19 mouse cellular contexts compared by ENCODE assay signal in genomic region chr9:77718816-77719411, GRCm38 (mm10). TPM values are rescaled to one million over a fixed set of nuclear protein-coding genes. Genes with fewer than 3 reads are reported as not detected.
DNase-seq lines count a peak whose midpoint lies in the region; ATAC-seq and TF ChIP-seq lines count a peak whose summit lies in the region.
"Had no signal": no experiment of that assay in that cellular context is flagged by ENCODE, and none has a peak within 500 bp of the region (broad histone marks: within the 10 kb centered on the region; RNA-seq: fewer than 3 reads in every experiment).

No protein-coding gene starts in this region.

- peak overlapping the region; percentile 0; the same call in 1 of the 2 replicates for H3K4me3 ChIP-seq in liver, adult 2 months (ENCODE audit: insufficient read depth, low read depth, low read length)
- H3K4me3 ChIP-seq: embryonic facial prominence, embryonic 10.5 days; erythroblast, embryonic 14.5 days; heart, embryonic 12.5 days; limb, embryonic 10.5 days; liver, embryonic 15.5 days; myocyte had no signal

- H3K36me3 ChIP-seq in liver, adult 2 months (ENCODE audit: control insufficient read depth, insufficient read depth, low read length) = no peaks in the 10 kb centered on the region
- H3K36me3 ChIP-seq: embryonic facial prominence, embryonic 10.5 days; heart, embryonic 12.5 days; limb, embryonic 10.5 days; liver, embryonic 15.5 days had no signal

- no peak for TF ChIP-seq POLR2A in liver, adult 2 months (IDR thresholded peaks at IDR 0.05; ENCODE audit: extremely low read depth, insufficient read depth, low read length)

- peak overlapping the region; percentile 68 for H3K9ac ChIP-seq in liver, adult 2 months (ENCODE audit: low read depth, low read length)
- H3K9ac ChIP-seq: heart, embryonic 12.5 days; liver, embryonic 15.5 days had no signal

- no peaks in the 10 kb centered on the region; the same call in 1 of the 2 replicates for H3K79me2 ChIP-seq in liver, adult 2 months (ENCODE audit: control insufficient read depth, insufficient read depth, low read length)

- peak overlapping the region; percentile 96 for H3K27ac ChIP-seq in liver, adult 2 months (replicated peaks; ENCODE audit: insufficient read depth, low read depth, low read length)
- H3K27ac ChIP-seq: embryonic facial prominence, embryonic 10.5 days; limb, embryonic 10.5 days; liver, embryonic 15.5 days had no signal

- H3K4me1 ChIP-seq in liver, adult 2 months (ENCODE audit: control insufficient read depth, insufficient read depth, low read length) = peaks cover 21% of the 10 kb centered on the region
- H3K4me1 ChIP-seq: embryonic facial prominence, embryonic 10.5 days; heart, embryonic 12.5 days; limb, embryonic 10.5 days had no signal

- 10% methylated on average over 8 of the region's 8 CpGs for WGBS in liver, adult 2 months

- DNase-seq in adrenal gland, postnatal 36 days = peak; percentile 16 to 18
- DNase-seq in adrenal gland, adult 18-20 months (ENCODE audit: low spot score in 2 of 2) = no peak
- DNase-seq in liver, adult 2 months (ENCODE audit: extremely low read depth, low read depth, low spot score) = peak; percentile 93
- DNase-seq in liver = no peak
- peak; percentile 40 for DNase-seq in Muller cell, postnatal 12 days (ENCODE audit: inconsistent ontology term)
- no peak for DNase-seq in urinary bladder, postnatal 4 days (ENCODE audit: low spot score in 2 of 2)
- DNase-seq: B cell, adult 2 months; cerebellum, postnatal 25 days; gastrocnemius, postnatal 25 days; layer of hippocampus, postnatal 36 days; spleen, adult 18-20 months; thymus, postnatal 25 days had no signal

- ATAC-seq in megakaryocyte progenitor cell, adult 5-6 weeks (replicated peaks; ENCODE audit: poor library complexity) = peak; percentile 60

- TF ChIP-seq CTCF in liver, adult 2 months (IDR thresholded peaks at IDR 0.05; ENCODE audit: low read depth, low read length) = no peak

- no peaks in the 10 kb centered on the region for H3K27me3 ChIP-seq in liver, adult 2 months (ENCODE audit: control insufficient read depth, insufficient read depth, low read length)
- H3K27me3 ChIP-seq: heart, embryonic 12.5 days; liver, embryonic 15.5 days had no signal

RNA-seq across cellular contexts. Expression of gene Gclc, which starts 35.4 kb away (rescaled TPM):
- 10 to 100 TPM; 40.9 to 47.2 TPM for total RNA-seq in adrenal gland, postnatal 36 days (2021)
- 10 to 100 TPM; 38.1 to 50.8 TPM for total RNA-seq in adrenal gland, adult 18-20 months (2021)
- total RNA-seq in liver, adult 2 months (2014; rRNA removed) = 122 and 173 TPM in 2 replicates
- polyA plus RNA-seq in liver, adult 2 months (2012; rRNA removed) = 125 and 136 TPM in 2 replicates
- 43.5 and 54.8 TPM in 2 replicates for total RNA-seq in megakaryocyte progenitor cell, adult 5-6 weeks (2015)
- total RNA-seq in megakaryocyte progenitor cell, adult 5-6 weeks (2017) = 38.5 and 47.2 TPM in 2 replicates

Comparison
In these comparisons a context has a peak if more than half of its experiments do, and no peak if none do; other contexts are left out.
1. DNase-seq: peak in adrenal gland, postnatal 36 days (2 of 2), liver, adult 2 months (single experiment) and Muller cell, postnatal 12 days (single experiment); none in adrenal gland, adult 18-20 months (0 of 2), liver (single experiment) and urinary bladder, postnatal 4 days (0 of 2).